ENCODE assay signal across 7 mouse cellular contexts in genomic region chr11:86200460-86201021, GRCm38 (mm10). TPM values are rescaled to one million over a fixed set of nuclear protein-coding genes. Genes with fewer than 3 reads are reported as not detected.
DNase-seq lines count a peak whose midpoint lies in the region; ATAC-seq and TF ChIP-seq lines count a peak whose summit lies in the region.

No protein-coding gene starts in this region.

- no peaks in the 10 kb centered on the region for H3K4me1 ChIP-seq in lung, postnatal 0 days (ENCODE audit: insufficient read depth, low read depth, low read length)
- H3K4me1 ChIP-seq in embryonic fibroblast, embryonic 13.5 days (ENCODE audit: control insufficient read depth, insufficient read depth, low read length): no peaks in the 10 kb centered on the region
- H3K4me1 ChIP-seq in limb, embryonic 12.5 days (replicated peaks): peaks cover 12% of the 10 kb centered on the region
- peaks cover 15% of the 10 kb centered on the region for H3K4me1 ChIP-seq in neural tube, embryonic 15.5 days

- H3K4me3 ChIP-seq in lung, postnatal 0 days (ENCODE audit: low read depth, low read length): peak overlapping the region; percentile 85
- H3K4me3 ChIP-seq in embryonic fibroblast, embryonic 13.5 days (ENCODE audit: insufficient read depth, low read length): peak overlapping the region; percentile 90
- H3K4me3 ChIP-seq in limb, embryonic 12.5 days (replicated peaks): peak overlapping the region; percentile 76
- H3K4me3 ChIP-seq in neural tube, embryonic 15.5 days (replicated peaks): peak overlapping the region; percentile 79

- H3K27me3 ChIP-seq in lung, postnatal 0 days (replicated peaks; ENCODE audit: insufficient read depth, low read length): no peaks in the 10 kb centered on the region
- no peaks in the 10 kb centered on the region for H3K27me3 ChIP-seq in limb, embryonic 12.5 days
- H3K27me3 ChIP-seq in neural tube, embryonic 15.5 days (replicated peaks): no peaks in the 10 kb centered on the region

- no peak overlapping the region; the same call in 1 of the 2 replicates for H3K9ac ChIP-seq in lung, postnatal 0 days (replicated peaks; ENCODE audit: low read depth)
- H3K9ac ChIP-seq in limb, embryonic 12.5 days (replicated peaks): peak overlapping the region; percentile 75
- H3K9ac ChIP-seq in neural tube, embryonic 15.5 days (replicated peaks): peak overlapping the region; percentile 54

- TF ChIP-seq POLR2A in embryonic fibroblast, embryonic 13.5 days (IDR thresholded peaks at IDR 0.05; ENCODE audit: low read depth, low read length): no peak

- WGBS in lung, postnatal 0 days: under 1% methylated on average over 19 of the region's 21 CpGs
- under 1% methylated on average over 20 of the region's 21 CpGs for whole genome bisulfite sequencing in limb, embryonic 12.5 days
- 1% methylated on average over 19 of the region's 21 CpGs for WGBS in neural tube, embryonic 15.5 days

- peak overlapping the region; percentile 76 for H3K4me2 ChIP-seq in lung, postnatal 0 days (replicated peaks; ENCODE audit: low read depth, low read length)
- H3K4me2 ChIP-seq in limb, embryonic 12.5 days: peak overlapping the region; percentile 67
- peak overlapping the region; percentile 92 for H3K4me2 ChIP-seq in neural tube, embryonic 15.5 days

- peak; percentile 60 for ATAC-seq in lung, postnatal 0 days
- ATAC-seq in limb, embryonic 12.5 days (ENCODE audit: insufficient number of reproducible peaks, insufficient read depth, low FRiP score, low TSS enrichment, low read depth): peak; percentile 74
- ATAC-seq in neural tube, embryonic 15.5 days (ENCODE audit: low FRiP score): peak; percentile 69

- H3K36me3 ChIP-seq in lung, postnatal 0 days (ENCODE audit: insufficient read depth, low read length): no peaks in the 10 kb centered on the region
- H3K36me3 ChIP-seq in limb, embryonic 12.5 days: peaks cover 45% of the 10 kb centered on the region
- H3K36me3 ChIP-seq in neural tube, embryonic 15.5 days: peaks cover 15% of the 10 kb centered on the region

- TF ChIP-seq EP300 in lung, postnatal 0 days (IDR thresholded peaks at IDR 0.05): no peak

- peak overlapping the region; percentile 68; the same call in 1 of the 2 replicates for H3K27ac ChIP-seq in lung, postnatal 0 days (ENCODE audit: low read length)
- no peak overlapping the region for H3K27ac ChIP-seq in embryonic fibroblast, embryonic 13.5 days (ENCODE audit: insufficient read depth, low read length)
- H3K27ac ChIP-seq in limb, embryonic 12.5 days: peak overlapping the region; percentile 91
- peak overlapping the region; percentile 41; the same call in 1 of the 2 replicates for H3K27ac ChIP-seq in neural tube, embryonic 15.5 days (replicated peaks)

- no peaks in the 10 kb centered on the region for H3K9me3 ChIP-seq in lung, postnatal 0 days (ENCODE audit: low read length)
- peaks cover 33% of the 10 kb centered on the region for H3K9me3 ChIP-seq in limb, embryonic 12.5 days
- H3K9me3 ChIP-seq in neural tube, embryonic 15.5 days (replicated peaks): 0 out of 2 replicates have a peak, but pooled peaks cover 4% of the 10 kb centered on the region

- no peak for TF ChIP-seq CTCF in lung, postnatal 0 days (IDR thresholded peaks at IDR 0.05)
- no peak for TF ChIP-seq CTCF in embryonic fibroblast, embryonic 13.5 days (IDR thresholded peaks at IDR 0.05; ENCODE audit: borderline replicate concordance, insufficient read depth, low read length)

- DNase-seq in lung, postnatal 0 days (ENCODE audit: low spot score): no peak
- no peak for DNase-seq in lung, postnatal 14 days
- no peak for DNase-seq in frontal cortex, postnatal 36 days (ENCODE audit: low spot score in 2 of 2)
- DNase-seq in adrenal gland, adult 18-20 months (ENCODE audit: low spot score in 2 of 2): no peak

RNA-seq across cellular contexts. Expression of gene Brip1, which starts 0.5 kb away (rescaled TPM):
- polyA plus RNA-seq in lung, postnatal 0 days (2015; fragmentation: Nextera tagmentation; extraction: Ambion mirVana): 0.79 and 1.7 TPM in 2 replicates
- 6.0 and 8.5 TPM in 2 replicates for polyA plus RNA-seq in embryonic fibroblast, embryonic 13.5 days (2011; ENCODE audit: insufficient read length, low read depth, missing spikeins)
- polyA plus RNA-seq in limb, embryonic 12.5 days (2016; fragmentation: Nextera tagmentation; extraction: Ambion mirVana): 10.3 and 10.4 TPM in 2 replicates
- 0.60 and 3.1 TPM in 2 replicates for polyA plus RNA-seq in neural tube, embryonic 15.5 days (2015; fragmentation: Nextera tagmentation; extraction: Ambion mirVana)
- under 1 TPM; 0.53 to 0.54 TPM for total RNA-seq in adrenal gland, adult 18-20 months (2021)

RNA-seq across cellular contexts. Expression of gene Ints2, which starts 56.8 kb away (rescaled TPM):
- 5.1 and 5.9 TPM in 2 replicates for polyA plus RNA-seq in lung, postnatal 0 days (2015; fragmentation: Nextera tagmentation; extraction: Ambion mirVana)
- 28.4 and 32.2 TPM in 2 replicates for polyA plus RNA-seq in embryonic fibroblast, embryonic 13.5 days (2011; ENCODE audit: insufficient read length, low read depth, missing spikeins)
- polyA plus RNA-seq in limb, embryonic 12.5 days (2016; fragmentation: Nextera tagmentation; extraction: Ambion mirVana): 49.0 and 55.8 TPM in 2 replicates
- 17.8 and 17.9 TPM in 2 replicates for polyA plus RNA-seq in neural tube, embryonic 15.5 days (2015; fragmentation: Nextera tagmentation; extraction: Ambion mirVana)
- total RNA-seq in adrenal gland, adult 18-20 months (2021): 10 to 100 TPM; 21.6 to 23.1 TPM
